Mouse (Mus musculus) lung, adult 18-20 months (tissue): ENCODE results near the gene Catsperd.

Experiments
- DNase-seq, 2 experiments: peaks; one replicate each; pipeline ENCODE4 v3.0.0; 2022; ENCODE audit warnings: mixed read lengths in 2 of 2

Catsperd gene

DNA sequence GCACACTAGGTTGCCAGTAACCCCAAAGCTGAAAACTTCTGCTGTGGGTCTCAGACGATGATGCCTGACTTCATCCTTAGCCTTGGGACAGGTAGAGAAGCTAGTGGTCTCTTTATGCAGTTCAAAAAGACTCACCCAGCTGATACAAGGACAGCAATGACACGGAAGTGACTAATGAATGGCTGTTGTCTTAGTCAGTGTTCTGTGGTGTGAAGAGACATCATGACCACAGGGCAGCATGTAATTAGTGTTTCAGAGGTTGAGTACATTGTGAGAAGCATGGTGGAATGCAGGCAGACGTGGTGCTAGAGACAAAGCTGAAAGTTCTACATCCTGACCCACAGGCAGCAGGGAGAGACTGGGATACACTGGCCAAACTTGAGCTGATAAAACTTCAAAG lies 39.6 kb downstream of the Catsperd start:
- DNase-seq: no peak

DNA sequence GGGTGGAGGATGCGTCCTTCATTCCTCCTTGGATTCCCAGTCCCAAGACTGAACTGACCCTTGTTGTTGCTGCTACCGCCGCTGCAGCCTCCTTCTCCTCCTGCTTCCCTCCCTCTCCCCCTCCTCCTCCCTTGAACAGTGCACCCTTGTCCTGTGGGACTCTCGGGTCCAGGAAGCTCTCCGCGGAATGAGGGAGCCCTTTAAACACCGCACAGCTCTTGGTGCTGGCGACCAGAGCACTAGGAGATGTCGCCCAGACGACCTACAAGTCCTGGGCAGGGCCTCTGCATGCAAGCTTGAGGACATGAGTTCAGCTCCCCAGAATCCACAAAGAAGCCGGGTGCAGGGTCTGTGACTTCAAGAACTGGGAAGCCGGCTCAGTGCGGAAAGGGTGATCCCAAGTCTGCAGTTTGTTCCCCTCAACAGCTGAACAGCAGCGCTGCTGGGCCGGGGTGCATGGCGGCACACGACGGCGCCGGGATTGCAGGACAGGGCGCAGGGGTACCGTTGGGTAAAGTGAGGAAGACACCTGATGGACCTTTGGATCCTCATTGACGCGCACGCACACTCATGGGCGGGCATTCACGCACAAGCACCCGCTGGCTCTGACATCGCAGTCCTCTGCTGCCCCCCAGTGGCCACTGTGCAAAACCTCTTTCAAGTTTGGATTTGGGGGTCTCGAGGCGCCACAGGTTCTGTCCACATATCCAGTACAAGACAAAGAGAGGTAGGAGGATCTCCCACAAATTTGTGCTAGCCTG lies 40.6 kb downstream of the Catsperd start:
- peak; percentile 71 to 82 for DNase-seq

DNA sequence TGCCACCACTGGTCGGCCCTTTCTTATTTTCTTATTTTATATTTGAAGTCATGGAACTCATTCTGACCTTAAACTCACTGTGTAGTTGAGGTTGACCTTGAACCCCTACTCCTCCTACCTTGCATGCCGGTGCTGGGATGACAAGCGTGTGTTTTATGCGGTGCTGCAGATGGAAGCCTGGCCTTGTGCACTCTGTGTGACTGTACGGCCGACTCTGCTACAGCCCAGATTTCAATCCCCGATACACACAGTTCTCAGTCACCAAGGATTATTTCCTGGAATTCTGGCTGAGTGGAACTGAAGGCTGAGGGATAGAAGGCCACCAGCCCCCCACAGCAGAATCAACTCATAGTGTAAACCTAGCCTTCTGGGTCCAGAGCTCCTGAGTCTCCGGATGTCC lies 41.8 kb downstream of the Catsperd start:
- no peak for DNase-seq

DNA sequence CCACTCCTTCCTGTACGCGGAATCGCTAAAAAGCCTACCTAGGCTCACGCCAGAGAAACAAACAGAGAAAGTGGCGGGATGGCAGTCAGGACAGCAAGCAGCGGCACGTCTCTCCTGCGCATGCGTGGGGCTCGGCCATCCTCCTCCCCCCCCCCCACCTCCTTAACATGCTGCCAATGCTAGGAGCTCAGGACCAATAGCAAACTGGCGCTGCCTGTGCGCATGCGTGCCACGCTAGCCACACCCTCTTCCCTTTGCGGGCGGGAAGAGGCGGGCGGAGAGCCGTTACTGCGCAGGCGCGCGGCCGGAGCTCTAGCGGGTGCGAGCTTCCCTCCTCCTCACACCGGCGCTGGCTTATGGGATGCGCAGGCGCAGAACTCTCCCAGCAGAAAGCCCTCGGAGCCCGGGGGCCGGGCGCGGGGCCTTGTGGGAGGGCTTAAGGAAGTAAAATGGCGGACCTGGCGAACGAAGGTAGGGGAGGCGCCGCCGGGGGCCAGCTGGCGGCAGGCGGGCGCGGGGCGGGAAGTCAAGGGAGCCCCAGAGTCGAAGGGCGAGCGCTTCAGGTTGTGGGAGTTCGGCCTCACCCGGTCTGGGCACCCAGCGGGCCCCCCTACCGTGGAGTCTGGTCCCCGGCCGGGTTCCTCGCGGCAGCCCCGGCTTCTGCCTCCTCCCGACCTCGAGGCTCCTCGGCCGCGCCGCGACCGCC lies 45.2 kb downstream of the Catsperd start, which contains the start of gene Ranbp3:
Ranbp3 (plus strand) TSS at position 354 of the 706 bp plus-strand sequence.
- DNase-seq: peak; percentile 99

DNA sequence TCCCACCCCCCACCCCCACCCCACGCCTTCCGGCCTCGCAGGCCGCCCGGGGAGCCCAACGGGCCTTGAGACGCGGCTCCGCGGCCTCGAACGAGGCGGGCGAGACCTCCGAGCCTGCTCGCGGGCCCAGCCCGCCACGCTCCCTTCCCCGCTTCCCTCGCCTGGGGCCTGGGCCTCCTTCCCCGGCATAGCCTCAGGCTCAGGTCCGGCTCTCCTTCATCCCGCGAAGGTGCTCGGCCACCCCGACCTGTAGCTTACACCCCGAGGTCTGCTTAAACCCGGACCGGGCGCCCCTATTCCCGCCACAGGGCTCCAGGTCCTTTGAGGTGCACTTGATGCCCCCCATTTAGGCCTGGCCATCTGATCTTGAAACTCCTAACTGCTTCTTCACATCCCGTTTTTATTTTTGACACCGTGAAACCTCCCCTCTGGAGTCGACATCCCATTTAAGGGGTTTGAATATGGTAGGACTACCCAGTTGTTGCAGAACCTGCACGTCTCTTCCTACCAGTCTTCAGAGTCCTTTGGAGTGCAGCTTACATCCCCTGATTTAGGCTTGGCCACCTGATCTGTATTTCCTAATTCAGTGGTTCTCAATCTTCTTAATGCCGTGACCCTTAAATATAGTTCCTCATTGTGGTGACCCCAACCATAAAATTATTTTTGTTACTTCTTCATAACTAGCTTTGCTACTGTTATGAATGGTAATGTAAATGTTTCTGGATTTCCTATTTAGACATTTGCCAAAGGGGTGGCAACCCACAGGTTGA lies 45.9 kb downstream of the Catsperd start:
- peak; percentile 12 to 13 for DNase-seq

DNA sequence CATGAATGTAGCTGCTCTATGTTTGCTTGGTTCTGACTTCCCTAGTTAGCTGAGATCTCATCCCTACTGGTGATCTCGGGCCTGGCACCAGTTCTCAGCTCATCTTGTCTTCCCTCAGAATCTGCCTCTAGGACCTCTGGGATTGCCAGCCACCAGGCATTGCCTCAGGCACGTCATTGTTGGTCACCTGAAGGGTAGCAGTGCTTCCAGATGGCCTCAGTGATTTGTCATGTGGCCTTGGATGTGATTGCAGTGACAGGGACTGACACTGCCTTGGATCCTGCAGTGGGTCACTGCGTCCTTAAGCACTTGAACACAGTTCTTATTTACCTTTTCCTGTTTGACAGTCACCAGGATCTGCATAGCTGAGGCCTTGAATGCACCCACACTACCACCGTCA lies 53.8 kb downstream of the Catsperd start:
- DNase-seq: no peak

- DNase-seq: no peak
Measured at GRCm38 (mm10) chr17:56682880-56683279, 54.9 kb downstream of the Catsperd start.

- no peak for DNase-seq
Measured at GRCm38 (mm10) chr17:56683546-56684140, 55.7 kb downstream of the Catsperd start.

DNA sequence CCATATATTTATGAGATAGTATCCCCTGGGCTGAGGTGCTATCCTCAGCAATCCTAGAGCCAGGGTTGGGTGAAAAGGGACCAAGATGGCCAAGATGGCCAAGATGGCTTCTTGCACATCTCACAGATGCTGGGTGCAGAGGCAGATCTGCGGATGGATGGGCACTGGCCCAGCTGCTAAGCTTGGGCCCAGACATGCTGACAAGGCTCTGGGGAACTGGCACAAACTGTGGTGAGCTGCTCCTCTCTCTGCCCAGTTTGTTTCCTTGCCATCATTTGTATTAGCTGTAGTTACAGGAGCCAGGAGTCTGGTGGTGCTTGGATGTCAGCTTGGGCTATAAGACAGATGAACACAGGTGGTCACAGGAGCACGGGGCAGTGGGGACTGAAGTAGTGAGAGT lies 56.7 kb downstream of the Catsperd start:
- DNase-seq: no peak

DNA sequence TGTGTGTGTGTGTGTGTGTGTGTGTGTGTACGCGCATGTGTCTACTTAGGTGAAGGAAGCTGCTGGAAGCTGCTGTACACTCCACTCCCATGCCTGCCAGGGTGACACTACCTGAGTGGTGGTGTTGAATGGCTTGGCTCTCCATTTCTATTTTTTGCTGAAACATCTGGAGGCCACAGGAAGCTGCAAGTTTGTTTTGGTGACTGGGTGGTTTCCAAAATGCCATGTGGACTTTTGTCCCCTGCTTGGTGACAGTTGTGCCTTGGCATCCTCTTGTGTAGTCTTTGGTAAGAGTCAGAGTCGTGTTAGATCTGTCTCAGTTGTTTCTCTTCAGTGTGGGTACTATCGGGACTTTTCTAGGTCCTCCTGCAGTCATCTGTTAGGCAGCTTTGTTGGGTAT lies 58.9 kb downstream of the Catsperd start:
- DNase-seq: no peak

GRCm38 (mm10) chr17:56688045-56688444 lies 60.1 kb downstream of the Catsperd start:
- no peak for DNase-seq

- DNase-seq: no peak
Measured at GRCm38 (mm10) chr17:56688689-56689088, 60.7 kb downstream of the Catsperd start.

DNA sequence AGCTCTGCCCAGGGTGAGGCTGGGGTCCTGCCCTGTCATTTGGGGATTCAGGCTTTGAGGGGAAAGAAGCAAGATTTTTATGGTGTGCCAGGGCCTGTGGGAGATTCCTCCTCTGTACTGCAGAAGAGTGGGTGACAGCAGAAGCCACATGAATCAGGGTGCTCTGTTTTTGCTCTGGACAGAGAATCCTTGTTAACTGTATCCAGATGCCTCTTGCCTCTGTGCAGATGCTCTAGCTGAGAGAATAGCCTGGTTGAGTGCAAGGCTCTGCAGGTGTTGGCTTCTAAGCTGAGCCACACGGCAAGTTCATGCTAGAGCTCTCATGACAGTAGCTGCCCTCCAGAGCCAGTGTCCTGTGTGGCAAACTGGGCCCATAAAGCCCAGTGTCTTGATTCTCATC lies 65.5 kb downstream of the Catsperd start:
- no peak for DNase-seq

GRCm38 (mm10) chr17:56693851-56694310 lies 65.9 kb downstream of the Catsperd start:
- peak in 1 of 2 experiments; percentile 29 for DNase-seq

- no peak for DNase-seq
Measured at GRCm38 (mm10) chr17:56700451-56700850, 72.5 kb downstream of the Catsperd start.

- no peak for DNase-seq
Measured at GRCm38 (mm10) chr17:56703038-56703437, 75.1 kb downstream of the Catsperd start.

DNA sequence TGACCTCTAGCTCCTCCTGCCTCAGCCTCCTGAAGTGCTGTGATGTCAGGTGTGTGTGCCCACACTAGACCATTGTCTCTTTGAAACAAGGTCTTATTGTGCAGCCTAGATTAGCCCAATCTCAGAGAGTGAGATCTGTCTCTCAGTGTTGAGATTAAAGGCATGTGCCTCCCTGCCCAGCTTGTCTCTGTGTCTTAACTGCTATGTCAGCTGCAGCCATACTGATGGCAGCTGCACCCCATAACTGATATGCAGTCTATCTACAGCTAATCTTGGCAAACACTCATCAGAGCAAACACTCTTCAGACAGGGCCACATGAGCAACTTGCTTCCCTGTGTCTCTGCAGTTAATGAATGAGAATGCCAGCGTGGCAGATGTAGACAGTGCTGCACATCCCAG lies 78.6 kb downstream of the Catsperd start:
- DNase-seq: no peak

GRCm38 (mm10) chr17:56708692-56709091 lies 80.7 kb downstream of the Catsperd start:
- no peak for DNase-seq

- no peak for DNase-seq
Measured at GRCm38 (mm10) chr17:56709708-56710107, 81.8 kb downstream of the Catsperd start.
